Mouse (Mus musculus) liver, embryonic 14.5 days (tissue): ENCODE results near the gene Gm17324. TPM values are rescaled to one million over a fixed set of nuclear protein-coding genes. Genes with fewer than 3 reads are reported as not detected.
A peak's percentile ranks its signal among the peaks of the same experiment; 100 is the strongest.

ENCODE experiments used
- ATAC-seq: fragments of 200-750 bp; cut with Nextera tagmentation; 2 replicates; pipeline ENCODE4 v1.8.0; 2017; ENCODE audit warnings: moderate number of reproducible peaks, mild to moderate bottlenecking, moderate library complexity; ENCODE audit not compliant: insufficient read depth
- DNase-seq, 3 experiments: peaks; one replicate each; pipeline ENCODE4 v3.0.0-alpha.2; 2012 to 2013; ENCODE audit warnings: low read depth in 3 of 3, low spot score in 3 of 3
- H3K27ac ChIP-seq: fragments of 300-500 bp; sonication (generic); 2 replicates; pipeline ENCODE4 v1.5.1; 2014; ENCODE audit warnings: moderate library complexity, mild to moderate bottlenecking, control low read depth, inconsistent platforms
- H3K27me3 ChIP-seq: fragments of 300-500 bp; sonication (generic); 2 replicates; pipeline ENCODE4 v1.6.1; 2014; ENCODE audit warnings: mild to moderate bottlenecking, low read length, moderate library complexity; ENCODE audit not compliant: control insufficient read depth, insufficient read depth
- H3K36me3 ChIP-seq: fragments of 300-500 bp; sonication (generic); replicated peaks from 2 replicates; pipeline ENCODE4 v1.6.1; 2014; ENCODE audit warnings: low read depth; ENCODE audit not compliant: control insufficient read depth, insufficient read depth
- H3K4me1 ChIP-seq, 2 experiments: fragments of 200-500 bp in 1 of 2; fragments of 300-500 bp in 1 of 2; sonication (generic) in 1 of 2; replicated peaks; 2 replicates each; pipeline ENCODE4 v1.6.1; 2012 to 2014; ENCODE audit warnings: antibody characterized with exemption in 1 of 2, inconsistent platforms in 1 of 2, low read length in 1 of 2; ENCODE audit not compliant: control insufficient read depth in 2 of 2, insufficient read depth in 2 of 2
- H3K4me2 ChIP-seq: fragments of 300-500 bp; sonication (generic); 2 replicates; pipeline ENCODE4 v1.6.1; 2014; ENCODE audit warnings: low read depth, mild to moderate bottlenecking, control low read depth, moderate library complexity
- H3K4me3 ChIP-seq, 2 experiments: fragments of 200-500 bp in 1 of 2; fragments of 300-500 bp in 1 of 2; sonication (generic) in 1 of 2; 2 replicates each; pipeline ENCODE4 v1.5.1; 2012 to 2014; ENCODE audit warnings: low read depth in 2 of 2, low read length in 2 of 2, mild to moderate bottlenecking in 2 of 2, control low read depth in 1 of 2, inconsistent platforms in 1 of 2, moderate library complexity in 1 of 2; ENCODE audit not compliant: insufficient read depth in 1 of 2
- H3K9ac ChIP-seq: fragments of 300-500 bp; sonication (generic); replicated peaks from 2 replicates; pipeline ENCODE4 v1.6.1; 2014; ENCODE audit warnings: mild to moderate bottlenecking, control low read depth, moderate library complexity
- H3K9me3 ChIP-seq: fragments of 300-500 bp; sonication (generic); 2 replicates; pipeline ENCODE4 v1.6.1; 2016; ENCODE audit warnings: low read length, mixed read lengths; ENCODE audit not compliant: control insufficient read depth
- CTCF ChIP-seq: IDR thresholded peaks from 2 replicates; pipeline ENCODE4 v1.5.1; 2016; ENCODE audit warnings: antibody characterized with exemption, low read depth, control low read depth
- EP300 ChIP-seq: IDR thresholded peaks from 2 replicates; pipeline ENCODE4 v1.6.1; 2016; ENCODE audit warnings: antibody characterized with exemption, low read depth
- WGBS: fragments of 180-500 bp; shearing (Covaris S2); extraction: QIAGEN DNeasy Blood & Tissue Kit; methylation state at CpG from one replicate; pipeline ENCODE4 v1.1.7; 2014; ENCODE audit not compliant: insufficient replicate concordance; 5-methylcytosine and 5-hydroxymethylcytosine counted together
- polyA plus RNA-seq, 2 experiments: library from polyadenylated mRNA; depleted of rRNA in 1 of 2; stranded (reverse) in 1 of 2; unstranded in 1 of 2; fragments of >200 nt; fragmentation: Nextera tagmentation in 1 of 2; extraction: Ambion mirVana in 1 of 2; gene quantifications; 2 replicates each; pipeline versions ENCODE4 v1.2.1 to v1.2.3; 2012 to 2014

Gm17324 gene
- polyA plus RNA-seq, 2 experiments, result 0.15 to 0.55 TPM

DNA sequence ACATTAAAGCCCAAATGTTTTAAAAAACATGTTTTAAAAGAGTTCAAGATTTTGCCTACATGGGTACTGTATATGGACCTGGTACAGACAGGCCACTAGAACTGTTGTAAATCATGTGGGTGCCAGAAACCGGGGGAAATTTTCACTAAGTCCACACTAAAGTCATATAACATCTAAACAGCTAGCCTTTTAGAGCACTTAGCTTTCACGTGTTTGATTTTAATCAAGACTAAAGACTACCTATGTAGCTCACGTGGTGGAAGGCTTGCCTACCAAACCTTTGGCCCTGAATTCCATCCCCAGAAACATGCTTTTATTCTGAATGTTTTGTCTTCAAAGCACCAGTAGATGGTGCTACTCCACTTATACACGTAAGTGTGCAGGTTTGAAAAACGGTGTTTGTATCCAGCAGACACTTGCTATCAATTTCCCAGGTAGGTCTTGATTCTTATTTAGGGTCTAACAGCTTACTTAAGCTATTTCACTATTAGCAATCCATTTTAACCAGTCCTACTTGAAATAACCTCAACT is 28.5 kb upstream of the Gm17324 start:
- Histone ChIP-seq H3K9ac (no peak overlapping the region), H3K9me3 (no peaks in the 10 kb centered on the region), H3K27ac (no peak overlapping the region; the same call in 1 of the 2 replicates), H3K4me2 (no peak overlapping the region), H3K4me3 (no peak overlapping the region), H3K27me3 (no peaks in the 10 kb centered on the region), H3K4me1 (no peaks in the 10 kb centered on the region; a peak in 1 of 4 replicates), H3K36me3 (peaks cover 56% of the 10 kb centered on the region)
- DNase-seq, result peak in 1 of 3 experiments; percentile 58
- peak; percentile 5 for ATAC-seq
- WGBS, result 4% methylated on average over 5 of the region's 5 CpGs
- peak; percentile 59; the same call in 1 of the 2 replicates for TF ChIP-seq CTCF
- no peak; the same call in 1 of the 2 replicates for TF ChIP-seq EP300

GRCm38 (mm10) chr9:78476531-78477020 is 28.0 kb upstream of the Gm17324 start:
- peak; percentile 32 for ATAC-seq
- H3K27me3 ChIP-seq, result no peaks in the 10 kb centered on the region
- H3K9me3 ChIP-seq, result no peaks in the 10 kb centered on the region
- peak in 1 of 3 experiments; percentile 26 for DNase-seq
- peaks cover 56% of the 10 kb centered on the region for H3K36me3 ChIP-seq
- H3K4me2 ChIP-seq, result no peak overlapping the region
- TF ChIP-seq CTCF (no peak), EP300 (no peak)
- H3K4me1 ChIP-seq, result no peaks in the 10 kb centered on the region; a peak in 1 of 4 replicates
- WGBS, result 8% methylated on average over 1 of the region's 1 CpGs
- no peak overlapping the region; the same call in 1 of the 2 replicates for H3K27ac ChIP-seq
- no peak overlapping the region for H3K4me3 ChIP-seq
- H3K9ac ChIP-seq, result no peak overlapping the region

GRCm38 (mm10) chr9:78475873-78476272 is 27.3 kb upstream of the Gm17324 start:
- no peak overlapping the region for H3K9ac ChIP-seq
- WGBS, result 70% methylated on average over 4 of the region's 4 CpGs
- no peaks in the 10 kb centered on the region for H3K9me3 ChIP-seq
- H3K36me3 ChIP-seq, result peaks cover 60% of the 10 kb centered on the region
- H3K27ac ChIP-seq, result no peak overlapping the region
- H3K4me2 ChIP-seq, result no peak overlapping the region
- TF ChIP-seq CTCF (no peak), EP300 (no peak)
- no peaks in the 10 kb centered on the region; a peak in 1 of 4 replicates for H3K4me1 ChIP-seq
- H3K27me3 ChIP-seq, result no peaks in the 10 kb centered on the region
- H3K4me3 ChIP-seq, result no peak overlapping the region
- DNase-seq (no peak), ATAC-seq (no peak)

- H3K4me2 ChIP-seq, result no peak overlapping the region
- H3K27me3 ChIP-seq, result no peaks in the 10 kb centered on the region
- no peaks in the 10 kb centered on the region; a peak in 1 of 4 replicates for H3K4me1 ChIP-seq
- no peak for DNase-seq
- H3K27ac ChIP-seq, result no peak overlapping the region
- no peaks in the 10 kb centered on the region for H3K9me3 ChIP-seq
- H3K4me3 ChIP-seq, result no peak overlapping the region
- 78% methylated on average over 2 of the region's 2 CpGs for whole genome bisulfite sequencing
- no peak for ATAC-seq
- H3K36me3 ChIP-seq, result peaks cover 61% of the 10 kb centered on the region
- TF ChIP-seq EP300, result no peak
- no peak for TF ChIP-seq CTCF
- no peak overlapping the region for H3K9ac ChIP-seq
Observed at GRCm38 (mm10) chr9:78475383-78475780, 26.8 kb upstream of the Gm17324 start.

GRCm38 (mm10) chr9:78474771-78475382 is 26.3 kb upstream of the Gm17324 start:
- no peak overlapping the region for H3K4me3 ChIP-seq
- no peaks in the 10 kb centered on the region for H3K27me3 ChIP-seq
- H3K9me3 ChIP-seq, result no peaks in the 10 kb centered on the region
- no peak for DNase-seq
- 74% methylated on average over 5 of the region's 5 CpGs for WGBS
- no peak overlapping the region for H3K4me2 ChIP-seq
- H3K27ac ChIP-seq, result no peak overlapping the region
- TF ChIP-seq EP300 (no peak), CTCF (no peak)
- no peak for ATAC-seq
- no peak overlapping the region for H3K9ac ChIP-seq
- H3K36me3 ChIP-seq, result peaks cover 56% of the 10 kb centered on the region
- H3K4me1 ChIP-seq, result no peaks in the 10 kb centered on the region; a peak in 1 of 4 replicates
